In the genomic region with DNA sequence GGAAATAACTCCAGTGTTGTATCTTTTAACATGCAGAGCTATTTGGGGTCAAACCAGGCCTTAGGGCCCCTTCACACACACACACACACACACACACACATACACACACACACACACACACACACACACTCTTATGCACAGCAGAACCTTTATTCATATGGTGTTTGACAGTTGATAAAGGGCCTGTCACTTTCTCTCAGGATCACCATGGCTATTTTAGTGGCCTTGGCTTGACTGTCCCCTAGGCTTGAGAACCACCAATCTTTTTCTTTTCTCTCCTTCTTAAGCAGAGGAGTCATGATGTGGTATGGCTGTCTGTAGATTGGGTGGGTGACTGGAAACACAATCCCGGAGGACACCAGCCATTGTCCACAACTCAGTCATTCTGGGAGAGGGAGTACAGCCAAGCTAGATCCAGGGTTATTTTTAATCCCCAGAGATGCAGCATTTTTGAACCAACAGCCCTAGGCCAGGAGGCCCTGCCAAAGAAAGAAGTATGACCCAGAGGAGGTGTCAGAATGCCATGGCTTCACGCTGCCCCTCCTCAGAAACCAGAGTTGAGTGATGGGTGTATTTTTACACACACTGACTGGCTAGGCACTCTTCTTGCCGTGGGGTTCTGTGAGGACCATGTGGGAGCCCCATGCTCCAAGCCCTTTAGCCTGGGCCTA, we compare ENCODE assay signal across 20 mouse cellular contexts.
DNase-seq lines count a peak whose midpoint lies in the region; ATAC-seq and TF ChIP-seq lines count a peak whose summit lies in the region.
"Had no signal": no experiment of that assay in that cellular context is flagged by ENCODE, and none has a peak within 500 bp of the region (broad histone marks: within the 10 kb centered on the region; RNA-seq: fewer than 3 reads in every experiment).

No protein-coding gene starts in this region.

- no peak for DNase-seq in CH12.LX (ENCODE audit: extremely low read depth)
- DNase-seq in gastrocnemius, postnatal 25 days, result peak; percentile 64
- DNase-seq in heart, postnatal 10 days, result peak; percentile 68 to 80
- DNase-seq in liver, embryonic 11.5 days (ENCODE audit: low spot score), result no peak
- no peak for DNase-seq in spleen, postnatal 36 days (ENCODE audit: low spot score in 2 of 2)
- DNase-seq: cerebellum, adult 2 months; cerebellum, postnatal 36 days; forebrain, postnatal 0 days; kidney, adult 8-10 months; kidney, postnatal 14 days; lung, postnatal 14 days; right cerebral cortex, postnatal 25 days had no signal

- in situ Hi-C loops in CH12.LX (cut with MboI; ENCODE audit: low pct_ligation_motif_present, low pct_unique_long_range_greater_than_20kb, low sequenced_read_pairs), result no loop called here

- no peak for TF ChIP-seq CTCF in CH12.LX (conservative IDR thresholded peaks at IDR 0.05 in 1 of 2, IDR thresholded peaks at IDR 0.05 in 1 of 2; ENCODE audit: low read depth in 2 of 2, low read length in 2 of 2)

- intact Hi-C loops in heart, postnatal 10 days (cut with DNase I), result loop anchor here (5.0 kb wide), 1 partner anchor 51 kb away; no protein-coding TSS in a partner anchor

- peaks cover 21 to 62% of the 10 kb centered on the region in 2 experiments for H3K4me1 ChIP-seq in CH12.LX (ENCODE audit: control insufficient read depth in 1 of 2, insufficient read depth in 2 of 2)
- H3K4me1 ChIP-seq in heart, embryonic 11.5 days (ENCODE audit: control insufficient read depth, insufficient read depth, low read length), result peaks cover 31% of the 10 kb centered on the region
- H3K4me1 ChIP-seq in liver, embryonic 11.5 days (replicated peaks; ENCODE audit: control insufficient read depth, insufficient read depth, low read length), result no peaks in the 10 kb centered on the region
- no peaks in the 10 kb centered on the region for H3K4me1 ChIP-seq in midbrain, embryonic 15.5 days
- H3K4me1 ChIP-seq: forebrain, embryonic 10.5 days; midbrain, embryonic 13.5 days had no signal

- WGBS in heart, embryonic 11.5 days (ENCODE audit: insufficient replicate concordance), result 49% methylated on average over 3 of the region's 3 CpGs
- 75% methylated on average over 3 of the region's 3 CpGs for WGBS in liver, embryonic 11.5 days
- 90% methylated on average over 3 of the region's 3 CpGs for WGBS in midbrain, embryonic 15.5 days

- H3K4me2 ChIP-seq in CH12.LX (ENCODE audit: insufficient read depth, low read depth, poor library complexity, severe bottlenecking), result no peak overlapping the region; the same call in 1 of the 2 replicates
- H3K4me2 ChIP-seq in heart, embryonic 11.5 days, result no peak overlapping the region
- no peak overlapping the region for H3K4me2 ChIP-seq in liver, embryonic 11.5 days
- H3K4me2 ChIP-seq in midbrain, embryonic 15.5 days, result no peak overlapping the region
- H3K4me2 ChIP-seq: hindbrain, embryonic 14.5 days; midbrain, embryonic 13.5 days had no signal

- ATAC-seq in heart, embryonic 11.5 days (replicated peaks; ENCODE audit: insufficient number of reproducible peaks, low FRiP score, low TSS enrichment), result peak; percentile 40; the same call in 1 of the 2 replicates
- ATAC-seq in liver, embryonic 11.5 days (replicated peaks; ENCODE audit: low FRiP score), result no peak
- ATAC-seq in frontal cortex, adult (ENCODE audit: low TSS enrichment), result no peak
- no peak for ATAC-seq in midbrain, embryonic 15.5 days (replicated peaks)
- ATAC-seq: forebrain, postnatal 0 days; midbrain, embryonic 13.5 days had no signal

- H3K27ac ChIP-seq in CH12.LX (ENCODE audit: insufficient read depth, low read depth), result peak overlapping the region; percentile 79
- peak overlapping the region; percentile 88 for H3K27ac ChIP-seq in heart, embryonic 11.5 days (ENCODE audit: low read depth, low read length)
- H3K27ac ChIP-seq in liver, embryonic 11.5 days (ENCODE audit: low read depth, low read length), result no peak overlapping the region
- H3K27ac ChIP-seq in midbrain, embryonic 15.5 days, result no peak overlapping the region
- H3K27ac ChIP-seq: forebrain, embryonic 10.5 days; hindbrain, embryonic 14.5 days; midbrain, embryonic 13.5 days; stomach, postnatal 0 days had no signal

- no peaks in the 10 kb centered on the region for H3K36me3 ChIP-seq in CH12.LX (replicated peaks in 1 of 2; ENCODE audit: control insufficient read depth in 1 of 2, insufficient read depth in 1 of 2, low read length in 1 of 2)
- H3K36me3 ChIP-seq in heart, embryonic 11.5 days (ENCODE audit: control insufficient read depth, insufficient read depth, low read length), result no peaks in the 10 kb centered on the region
- no peaks in the 10 kb centered on the region for H3K36me3 ChIP-seq in liver, embryonic 11.5 days (ENCODE audit: control insufficient read depth, insufficient read depth, low read length)
- no peaks in the 10 kb centered on the region for H3K36me3 ChIP-seq in midbrain, embryonic 15.5 days (replicated peaks)
- H3K36me3 ChIP-seq: forebrain, embryonic 10.5 days; midbrain, embryonic 13.5 days had no signal

- TF ChIP-seq RAD21 in CH12.LX (IDR thresholded peaks at IDR 0.05; ENCODE audit: low read depth, low read length), result no peak

- H3K9ac ChIP-seq in CH12.LX (ENCODE audit: insufficient read depth, low read depth), result no peak overlapping the region
- no peak overlapping the region for H3K9ac ChIP-seq in heart, embryonic 11.5 days (ENCODE audit: low read depth, low read length)
- H3K9ac ChIP-seq in liver, embryonic 11.5 days (ENCODE audit: low read depth, low read length), result no peak overlapping the region
- H3K9ac ChIP-seq in midbrain, embryonic 15.5 days, result no peak overlapping the region
- H3K9ac ChIP-seq: forebrain, postnatal 0 days; hindbrain, embryonic 14.5 days; midbrain, embryonic 13.5 days had no signal

- dilution Hi-C loops in CH12.LX (cut with MboI; ENCODE audit: extremely low pct_ligation_motif_present, extremely low pct_unique_long_range_greater_than_20kb, low sequenced_read_pairs), result no loop called here

- no peaks in the 10 kb centered on the region for H3K79me2 ChIP-seq in CH12.LX (replicated peaks; ENCODE audit: control insufficient read depth, extremely low read depth, insufficient read depth, poor library complexity, severe bottlenecking)

- no peak for TF ChIP-seq POLR2A in CH12.LX (IDR thresholded peaks at IDR 0.05; ENCODE audit: low read depth, low read length)

- no peaks in the 10 kb centered on the region for H3K27me3 ChIP-seq in CH12.LX (replicated peaks)
- no peaks in the 10 kb centered on the region for H3K27me3 ChIP-seq in heart, embryonic 11.5 days (ENCODE audit: control insufficient read depth, insufficient read depth, low read length)
- no peaks in the 10 kb centered on the region for H3K27me3 ChIP-seq in liver, embryonic 11.5 days (replicated peaks; ENCODE audit: control insufficient read depth, insufficient read depth, low read length)
- no peaks in the 10 kb centered on the region for H3K27me3 ChIP-seq in midbrain, embryonic 15.5 days (replicated peaks)
- H3K27me3 ChIP-seq: midbrain, embryonic 13.5 days had no signal

- no peak overlapping the region for H3K4me3 ChIP-seq in CH12.LX (replicated peaks in 1 of 3; ENCODE audit: low read depth in 2 of 3, low read length in 2 of 3, poor library complexity in 1 of 3)
- H3K4me3 ChIP-seq in heart, embryonic 11.5 days (ENCODE audit: low read depth, low read length), result no peak overlapping the region
- H3K4me3 ChIP-seq in liver, embryonic 11.5 days (ENCODE audit: low read depth, low read length), result no peak overlapping the region
- no peak overlapping the region for H3K4me3 ChIP-seq in midbrain, embryonic 15.5 days
- H3K4me3 ChIP-seq: forebrain, embryonic 10.5 days; midbrain, embryonic 13.5 days; myocyte had no signal

- H3K9me3 ChIP-seq in CH12.LX (replicated peaks; ENCODE audit: low read length), result no peaks in the 10 kb centered on the region
- no peaks in the 10 kb centered on the region for H3K9me3 ChIP-seq in heart, embryonic 11.5 days (replicated peaks; ENCODE audit: control insufficient read depth, low read length)
- no peaks in the 10 kb centered on the region for H3K9me3 ChIP-seq in liver, embryonic 11.5 days (ENCODE audit: control insufficient read depth, low read length)
- no peaks in the 10 kb centered on the region for H3K9me3 ChIP-seq in midbrain, embryonic 15.5 days
- H3K9me3 ChIP-seq: forebrain, embryonic 10.5 days; midbrain, embryonic 13.5 days had no signal

- TF ChIP-seq EP300 in CH12.LX (IDR thresholded peaks at IDR 0.05; ENCODE audit: low read length), result no peak

TF ChIP-seq in CH12.LX, 34 proteins besides CTCF, POLR2A, EP300 and RAD21:
- no peak for TF ChIP-seq UBTF (IDR thresholded peaks at IDR 0.05; ENCODE audit: low read depth, low read length)
- TF ChIP-seq IRF4 (IDR thresholded peaks at IDR 0.05; ENCODE audit: low read depth, low read length), result no peak
- no peak for TF ChIP-seq CHD1 (IDR thresholded peaks at IDR 0.05; ENCODE audit: low read depth, low read length)
- TF ChIP-seq POLR2AphosphoS2 (IDR thresholded peaks at IDR 0.05; ENCODE audit: low read depth, low read length), result no peak
- 0 out of 2 replicates have a peak, but pooled peaks have one; percentile 9 for TF ChIP-seq MEF2A (IDR thresholded peaks at IDR 0.05; ENCODE audit: borderline replicate concordance, low read depth, low read length)
- no peak for TF ChIP-seq PAX5 (IDR thresholded peaks at IDR 0.05; ENCODE audit: low read length)
- TF ChIP-seq MAX (IDR thresholded peaks at IDR 0.05; ENCODE audit: low read length), result peak; percentile 16; the same call in 1 of the 2 replicates

Comparison
In these comparisons a context has a peak if more than half of its experiments do, and no peak if none do; other contexts are left out.
1. DNase-seq: peak in gastrocnemius, postnatal 25 days (single experiment) and heart, postnatal 10 days (2 of 2); none in CH12.LX (single experiment), liver, embryonic 11.5 days (single experiment) and spleen, postnatal 36 days (0 of 2).
2. H3K27ac ChIP-seq: peak in CH12.LX (single experiment) and heart, embryonic 11.5 days (single experiment); none in liver, embryonic 11.5 days (single experiment) and midbrain, embryonic 15.5 days (single experiment).